Mouse (Mus musculus) hindbrain, embryonic 10.5 days (tissue): ENCODE data around the gene Gm49396. TPM values are rescaled to one million over a fixed set of nuclear protein-coding genes. Genes with fewer than 3 reads are reported as not detected.

Source experiments
- DNase-seq: peaks from one replicate; pipeline ENCODE4 v3.0.0-alpha.2; 2017; ENCODE audit warnings: low spot score
- H3K27ac ChIP-seq: fragments of 300-500 bp; sonication (generic); 2 replicates; pipeline ENCODE4 v1.5.1; 2016; ENCODE audit warnings: mild to moderate bottlenecking, moderate library complexity
- H3K27me3 ChIP-seq: fragments of 300-500 bp; sonication (generic); 2 replicates; pipeline ENCODE4 v1.6.1; 2016; ENCODE audit warnings: mild to moderate bottlenecking; ENCODE audit not compliant: poor library complexity, insufficient read depth, severe bottlenecking
- H3K36me3 ChIP-seq: fragments of 300-500 bp; sonication (generic); 2 replicates; pipeline ENCODE4 v1.6.1; 2016; ENCODE audit warnings: mild to moderate bottlenecking, moderate library complexity
- H3K4me1 ChIP-seq: fragments of 300-500 bp; sonication (generic); replicated peaks from 2 replicates; pipeline ENCODE4 v1.6.1; 2016; ENCODE audit warnings: mild to moderate bottlenecking
- H3K4me3 ChIP-seq: fragments of 300-500 bp; sonication (generic); 2 replicates; pipeline ENCODE4 v1.5.1; 2016; ENCODE audit warnings: mild to moderate bottlenecking, moderate library complexity
- H3K9me3 ChIP-seq: fragments of 300-500 bp; sonication (generic); 2 replicates; pipeline ENCODE4 v1.6.1; 2016; ENCODE audit warnings: mild to moderate bottlenecking, moderate library complexity
- WGBS: fragments of 180-500 bp; shearing (Covaris S2); methylation state at CpG from one replicate; pipeline ENCODE4 v1.1.7; 2016; 5-methylcytosine and 5-hydroxymethylcytosine counted together
- polyA plus RNA-seq: library from polyadenylated mRNA; unstranded; fragments of >200 nt; fragmentation: Nextera tagmentation; extraction: Ambion mirVana; gene quantifications from 2 replicates; pipeline ENCODE4 v1.2.1, GENCODE M21; 2016

Gm49396 gene
- polyA plus RNA-seq, 1 experiment from 2014 or later: 16.9 TPM

DNA sequence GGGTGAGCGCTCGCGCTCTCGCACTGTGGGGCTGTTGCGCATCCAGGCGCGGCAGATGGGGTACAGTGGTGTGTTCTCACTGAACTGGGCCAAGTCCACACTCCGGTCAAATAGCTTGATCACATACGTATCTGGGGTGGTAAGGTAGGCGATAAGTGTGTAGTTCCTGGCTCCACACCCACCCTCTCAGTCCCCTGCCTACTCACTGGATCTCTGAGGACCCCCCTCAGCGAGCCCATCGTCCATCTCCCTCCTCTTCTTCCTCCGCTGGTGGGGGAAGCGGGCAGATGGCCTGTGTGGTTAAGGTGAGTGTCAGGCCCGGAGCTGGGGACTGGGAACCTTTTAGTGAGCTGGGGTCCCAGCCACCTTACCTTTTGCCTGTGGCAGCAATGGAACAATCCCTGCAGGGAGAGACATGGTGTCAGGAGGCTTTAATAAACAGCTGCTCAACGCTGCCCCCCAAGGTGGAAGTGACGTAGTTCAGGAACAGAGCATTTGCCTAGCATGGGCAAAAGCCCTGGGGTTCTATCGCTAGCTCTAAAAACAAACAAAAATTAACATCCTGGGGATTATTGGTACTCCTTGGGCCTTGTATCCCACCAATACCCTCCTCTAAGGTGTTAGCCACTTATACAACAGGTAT, 6.1 kb upstream of the Gm49396 start:
- H3K27me3 ChIP-seq: peaks cover 6% of the 10 kb centered on the region; the same call in 1 of the 2 replicates
- peaks cover 39% of the 10 kb centered on the region for H3K4me1 ChIP-seq
- no peak overlapping the region for H3K27ac ChIP-seq
- H3K4me3 ChIP-seq: peak overlapping the region; percentile 11; the same call in 1 of the 2 replicates
- 92% methylated on average over 18 of the region's 18 CpGs for WGBS
- H3K9me3 ChIP-seq: no peaks in the 10 kb centered on the region
- peaks cover 46% of the 10 kb centered on the region for H3K36me3 ChIP-seq
- no peak for DNase-seq

DNA sequence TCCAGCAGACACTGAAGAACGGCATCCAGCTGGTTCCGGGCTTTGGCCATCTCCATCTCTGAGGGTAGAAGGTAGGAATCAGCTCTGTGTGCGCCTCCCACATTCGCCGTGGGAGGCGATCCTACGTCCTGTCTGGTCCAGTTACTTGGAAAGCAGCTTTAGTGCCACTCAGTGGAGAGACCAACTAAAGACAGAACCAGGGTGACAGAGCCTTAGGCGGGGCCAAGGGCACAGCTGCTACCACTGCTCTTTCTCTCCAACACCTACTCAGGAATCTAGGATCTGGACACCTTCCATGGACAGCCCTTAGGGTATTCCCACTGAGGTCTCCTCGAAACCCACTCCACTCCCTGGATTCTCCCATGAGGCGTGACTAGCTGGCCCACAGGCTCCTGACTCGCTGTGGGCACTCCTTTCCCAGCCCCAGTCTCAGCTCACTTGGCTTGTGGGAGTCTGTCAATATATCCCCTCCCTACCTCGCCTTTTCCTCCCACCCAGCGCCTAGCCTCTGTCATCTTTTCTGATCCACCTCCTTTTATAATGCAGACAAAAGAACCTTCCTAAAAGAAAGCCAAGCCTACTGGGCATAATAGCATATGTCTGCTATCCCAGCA, 5.1 kb upstream of the Gm49396 start:
- Histone ChIP-seq H3K36me3 (peaks cover 46% of the 10 kb centered on the region), H3K9me3 (no peaks in the 10 kb centered on the region), H3K27me3 (peaks cover 6% of the 10 kb centered on the region; the same call in 1 of the 2 replicates), H3K4me1 (peaks cover 38% of the 10 kb centered on the region), H3K27ac (no peak overlapping the region), H3K4me3 (peak overlapping the region; percentile 76)
- DNase-seq: no peak
- 91% methylated on average over 13 of the region's 13 CpGs for WGBS

- Histone ChIP-seq H3K4me1 (peaks cover 34% of the 10 kb centered on the region), H3K27ac (peak overlapping the region; percentile 85), H3K27me3 (peaks cover 3% of the 10 kb centered on the region; the same call in 1 of the 2 replicates), H3K9me3 (no peaks in the 10 kb centered on the region), H3K4me3 (peak overlapping the region; percentile 76), H3K36me3 (peaks cover 46% of the 10 kb centered on the region)
- WGBS: 17% methylated on average over 12 of the region's 12 CpGs
- no peak for DNase-seq
These were observed 4.3 kb upstream of the Gm49396 start for GRCm38 (mm10) chr7:30558656-30559442.

- Histone ChIP-seq H3K27ac (peak within 1 kb of the TSS; percentile 85), H3K4me1 (peaks cover 34% of the 10 kb centered on the region), H3K4me3 (peak within 1 kb of the TSS; percentile 76), H3K27me3 (no peaks in the 10 kb centered on the region), H3K36me3 (peaks cover 41% of the 10 kb centered on the region), H3K9me3 (no peaks in the 10 kb centered on the region)
- WGBS: under 1% methylated on average over 20 of the region's 20 CpGs
- peak; percentile 96 for DNase-seq
These were observed 3.6 kb upstream of the Gm49396 start, which contains the start of gene Lin37 for GRCm38 (mm10) chr7:30559443-30559954. Gene Lin37, minus strand, starts transcription at chr7:30559838.

DNA sequence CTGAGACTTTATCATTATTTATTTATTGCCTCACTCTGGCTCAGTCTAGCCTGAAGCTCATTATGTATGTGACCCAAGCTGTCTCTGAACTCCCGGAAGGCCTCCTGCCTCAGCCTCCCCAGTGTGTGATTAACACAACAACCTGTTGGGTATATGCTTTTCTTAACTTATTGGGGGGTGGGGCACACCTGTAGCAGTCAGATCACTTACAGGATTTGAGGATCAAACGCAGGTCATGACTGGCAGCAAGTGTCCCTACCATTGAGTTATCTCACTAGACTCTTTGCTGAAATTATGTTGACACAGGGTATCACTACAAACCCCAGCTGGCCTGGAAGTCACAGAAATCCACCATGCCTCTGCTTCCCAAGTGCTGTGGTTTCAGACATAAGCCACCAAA, 2.8 kb upstream of the Gm49396 start:
- Histone ChIP-seq H3K27ac (peak overlapping the region; percentile 85; the same call in 1 of the 2 replicates), H3K9me3 (no peaks in the 10 kb centered on the region), H3K36me3 (peaks cover 41% of the 10 kb centered on the region), H3K27me3 (no peaks in the 10 kb centered on the region), H3K4me3 (peak overlapping the region; percentile 76; the same call in 1 of the 2 replicates), H3K4me1 (peaks cover 34% of the 10 kb centered on the region)
- DNase-seq: no peak
- WGBS: 73% methylated on average over 2 of the region's 2 CpGs

DNA sequence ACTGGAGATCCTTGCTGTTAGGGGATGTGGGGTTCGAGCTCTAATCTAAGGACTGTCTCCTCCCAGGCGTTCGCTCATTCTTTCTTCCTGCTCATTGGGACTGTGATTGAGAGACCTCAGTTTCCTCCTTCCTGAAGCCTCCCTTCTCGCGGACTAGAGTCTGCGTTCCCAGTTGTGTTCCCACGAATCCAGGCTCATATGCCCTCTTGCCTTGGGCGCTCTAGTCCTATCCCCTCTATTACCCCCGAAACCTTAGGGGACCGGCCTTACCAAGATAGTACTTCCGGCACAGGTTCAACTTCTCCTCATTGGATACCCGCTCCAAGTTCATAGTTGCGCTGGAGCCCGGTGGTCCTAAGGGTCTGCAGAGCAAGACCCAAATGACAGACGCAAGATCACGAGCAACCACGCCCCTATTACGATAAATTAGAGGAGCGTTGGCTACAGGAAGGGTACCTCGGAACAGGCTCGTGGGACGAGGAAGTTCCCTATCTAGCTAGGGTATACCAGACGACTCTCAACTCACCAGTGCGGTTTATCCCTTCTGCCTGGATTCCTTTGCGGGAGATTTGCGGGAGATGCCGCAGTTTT, 523 bp upstream of the Gm49396 start:
- no peaks in the 10 kb centered on the region for H3K27me3 ChIP-seq
- H3K4me3 ChIP-seq: peak overlapping the region; percentile 80
- H3K4me1 ChIP-seq: peaks cover 34% of the 10 kb centered on the region
- no peak for DNase-seq
- H3K36me3 ChIP-seq: peaks cover 41% of the 10 kb centered on the region
- no peaks in the 10 kb centered on the region for H3K9me3 ChIP-seq
- whole genome bisulfite sequencing: 3% methylated on average over 27 of the region's 27 CpGs
- peak overlapping the region; percentile 92 for H3K27ac ChIP-seq

GRCm38 (mm10) chr7:30563906-30564280, 749 bp downstream of the Gm49396 start:
- H3K36me3 ChIP-seq: peaks cover 47% of the 10 kb centered on the region
- H3K27ac ChIP-seq: peak overlapping the region; percentile 92
- H3K9me3 ChIP-seq: no peaks in the 10 kb centered on the region
- DNase-seq: no peak
- H3K4me3 ChIP-seq: peak overlapping the region; percentile 80
- H3K4me1 ChIP-seq: peaks cover 24% of the 10 kb centered on the region
- 25% methylated on average over 6 of the region's 6 CpGs for WGBS
- H3K27me3 ChIP-seq: no peaks in the 10 kb centered on the region

- peak within 1 kb of the TSS; percentile 80 for H3K4me3 ChIP-seq
- WGBS: 95% methylated on average over 12 of the region's 12 CpGs
- H3K27me3 ChIP-seq: no peaks in the 10 kb centered on the region
- no peak for DNase-seq
- peaks cover 59% of the 10 kb centered on the region for H3K36me3 ChIP-seq
- H3K27ac ChIP-seq: no peak within 1 kb of the TSS
- H3K9me3 ChIP-seq: no peaks in the 10 kb centered on the region
- H3K4me1 ChIP-seq: peaks cover 18% of the 10 kb centered on the region
These were observed 1.9 kb downstream of the Gm49396 start, which contains the start of gene Igflr1 for GRCm38 (mm10) chr7:30564970-30565571. Gene Igflr1, plus strand, starts transcription at chr7:30565427.

DNA sequence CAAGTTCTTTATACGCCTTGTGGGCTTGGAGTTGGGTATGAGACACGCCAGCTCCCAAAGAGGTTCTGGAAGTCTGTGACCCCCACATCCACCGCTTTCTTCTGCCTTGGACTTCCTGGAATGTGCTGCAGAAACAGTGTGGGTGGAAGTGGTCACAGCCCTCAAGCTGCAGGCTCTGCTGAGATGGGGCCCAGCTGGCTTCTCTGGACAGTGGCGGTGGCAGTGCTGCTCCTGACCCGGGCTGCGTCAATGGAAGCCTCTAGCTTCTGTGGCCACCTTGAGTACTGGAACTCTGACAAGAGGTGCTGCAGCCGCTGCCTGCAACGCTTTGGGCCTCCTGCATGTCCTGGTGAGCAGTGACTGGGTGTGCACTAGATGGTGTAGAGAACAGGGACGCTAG, 2.9 kb downstream of the Gm49396 start:
- Histone ChIP-seq H3K4me3 (no peak overlapping the region), H3K4me1 (peaks cover 16% of the 10 kb centered on the region), H3K36me3 (peaks cover 68% of the 10 kb centered on the region), H3K27me3 (no peaks in the 10 kb centered on the region), H3K27ac (no peak overlapping the region), H3K9me3 (no peaks in the 10 kb centered on the region)
- DNase-seq: no peak
- 89% methylated on average over 9 of the region's 9 CpGs for WGBS

- H3K36me3 ChIP-seq: peaks cover 80% of the 10 kb centered on the region
- H3K4me1 ChIP-seq: peaks cover 10% of the 10 kb centered on the region
- H3K27me3 ChIP-seq: no peaks in the 10 kb centered on the region
- no peak overlapping the region for H3K4me3 ChIP-seq
- no peak for DNase-seq
- no peak overlapping the region for H3K27ac ChIP-seq
- WGBS: 90% methylated on average over 11 of the region's 11 CpGs
- H3K9me3 ChIP-seq: no peaks in the 10 kb centered on the region
These were observed 4.4 kb downstream of the Gm49396 start for GRCm38 (mm10) chr7:30567555-30567954.

GRCm38 (mm10) chr7:30572389-30572788, 9.2 kb downstream of the Gm49396 start:
- Histone ChIP-seq H3K4me1 (no peaks in the 10 kb centered on the region), H3K36me3 (peaks cover 98% of the 10 kb centered on the region), H3K27me3 (no peaks in the 10 kb centered on the region), H3K9me3 (no peaks in the 10 kb centered on the region), H3K4me3 (no peak overlapping the region), H3K27ac (no peak overlapping the region)
- no peak for DNase-seq
- 90% methylated on average over 5 of the region's 5 CpGs for WGBS

- H3K36me3 ChIP-seq: peaks cover 100% of the 10 kb centered on the region
- 90% methylated on average over 2 of the region's 2 CpGs for WGBS
These were observed 9.8 kb downstream of the Gm49396 start for GRCm38 (mm10) chr7:30572969-30573368.

More at GRCm38 (mm10) chr7:30572969-30573368, 9.8 kb downstream of the Gm49396 start:
- H3K27ac ChIP-seq: no peak overlapping the region
- no peaks in the 10 kb centered on the region for H3K4me1 ChIP-seq
- DNase-seq: no peak
- H3K9me3 ChIP-seq: no peaks in the 10 kb centered on the region
- H3K27me3 ChIP-seq: no peaks in the 10 kb centered on the region
- no peak overlapping the region for H3K4me3 ChIP-seq
